Mouse (Mus musculus): Measurements from ENCODE around the gene Postn.

Postn gene

GRCm38 (mm10) chr3:54360897-54361296, at the start of gene Postn:
Gene Postn, plus strand, starts transcription at chr3:54361109.
- no peak for DNase-seq (ENCODE audit: low spot score)

- no peak for DNase-seq (ENCODE audit: low spot score)
These were observed 46.9 kb upstream of the Postn start for GRCm38 (mm10) chr3:54314055-54314454.

GRCm38 (mm10) chr3:54352891-54353652, 7.8 kb upstream of the Postn start:
- DNase-seq (ENCODE audit: low spot score): no peak

GRCm38 (mm10) chr3:54357561-54357960, 3.3 kb upstream of the Postn start:
- DNase-seq (ENCODE audit: low spot score): no peak

GRCm38 (mm10) chr3:54358463-54359189, 2.3 kb upstream of the Postn start:
- no peak for DNase-seq (ENCODE audit: low spot score)

GRCm38 (mm10) chr3:54361656-54362055, 747 bp downstream of the Postn start:
- no peak for DNase-seq (ENCODE audit: low spot score)

GRCm38 (mm10) chr3:54371015-54371414, 10.1 kb downstream of the Postn start:
- DNase-seq (ENCODE audit: low spot score): no peak

- DNase-seq (ENCODE audit: low spot score): no peak
These were observed 11.7 kb downstream of the Postn start for GRCm38 (mm10) chr3:54372625-54373024.

GRCm38 (mm10) chr3:54376014-54376413, 15.1 kb downstream of the Postn start:
- DNase-seq (ENCODE audit: low spot score): no peak

- no peak for DNase-seq (ENCODE audit: low spot score)
These were observed 16.7 kb downstream of the Postn start for GRCm38 (mm10) chr3:54377647-54378046.

- no peak for DNase-seq (ENCODE audit: low spot score)
These were observed 17.2 kb downstream of the Postn start for GRCm38 (mm10) chr3:54378135-54378534.

GRCm38 (mm10) chr3:54379981-54380380, 19.1 kb downstream of the Postn start:
- DNase-seq (ENCODE audit: low spot score): no peak

GRCm38 (mm10) chr3:54399321-54399720, 38.4 kb downstream of the Postn start:
- no peak for DNase-seq (ENCODE audit: low spot score)

GRCm38 (mm10) chr3:54399911-54400310, 39.0 kb downstream of the Postn start:
- DNase-seq (ENCODE audit: low spot score): no peak

GRCm38 (mm10) chr3:54400617-54401016, 39.7 kb downstream of the Postn start:
- no peak for DNase-seq (ENCODE audit: low spot score)

- no peak for DNase-seq (ENCODE audit: low spot score)
These were observed 40.8 kb downstream of the Postn start for GRCm38 (mm10) chr3:54401706-54402105.

- DNase-seq (ENCODE audit: low spot score): no peak
These were observed 42.9 kb downstream of the Postn start for GRCm38 (mm10) chr3:54403791-54404190.

GRCm38 (mm10) chr3:54406567-54406966, 45.7 kb downstream of the Postn start:
- no peak for DNase-seq (ENCODE audit: low spot score)

GRCm38 (mm10) chr3:54411052-54411451, 50.1 kb downstream of the Postn start:
- no peak for DNase-seq (ENCODE audit: low spot score)

GRCm38 (mm10) chr3:54412885-54413583, 52.1 kb downstream of the Postn start:
- no peak for DNase-seq (ENCODE audit: low spot score)

- no peak for DNase-seq (ENCODE audit: low spot score)
These were observed 52.6 kb downstream of the Postn start for GRCm38 (mm10) chr3:54413584-54413897.

- DNase-seq (ENCODE audit: low spot score): no peak
These were observed 53.5 kb downstream of the Postn start for GRCm38 (mm10) chr3:54414386-54414785.

- no peak for DNase-seq (ENCODE audit: low spot score)
These were observed 57.0 kb downstream of the Postn start for GRCm38 (mm10) chr3:54417833-54418386.

Data from spleen, adult 12 weeks (tissue).